Mouse (Mus musculus) kidney, postnatal 0 days (tissue): ENCODE measurements around the gene Sh3gl2. TPM values are rescaled to one million over a fixed set of nuclear protein-coding genes. Genes with fewer than 3 reads are reported as not detected.

Experiments
- ATAC-seq: fragments of 200-750 bp; cut with Nextera tagmentation; replicated peaks from 2 replicates; pipeline ENCODE4 v1.8.0; 2017; ENCODE audit warnings: low read depth, moderate number of reproducible peaks, moderate TSS enrichment, moderate library complexity; ENCODE audit not compliant: low FRiP score
- DNase-seq: peaks from one replicate; pipeline ENCODE4 v3.0.0-alpha.2; 2016; ENCODE audit warnings: low spot score
- H3K27ac ChIP-seq: fragments of 300-500 bp; sonication (generic); 2 replicates; pipeline ENCODE4 v1.5.1; 2014; ENCODE audit warnings: mild to moderate bottlenecking
- H3K27me3 ChIP-seq: fragments of 300-500 bp; sonication (generic); 2 replicates; pipeline ENCODE4 v1.6.1; 2014; ENCODE audit warnings: low read length, mixed read lengths; ENCODE audit not compliant: insufficient read depth
- H3K36me3 ChIP-seq: fragments of 300-500 bp; sonication (generic); 2 replicates; pipeline ENCODE4 v1.6.1; 2014; ENCODE audit warnings: low read length, mixed read lengths; ENCODE audit not compliant: insufficient read depth
- H3K4me1 ChIP-seq: fragments of 300-500 bp; sonication (generic); replicated peaks from 2 replicates; pipeline ENCODE4 v1.6.1; 2014; ENCODE audit warnings: antibody characterized with exemption, low read length, mixed read lengths; ENCODE audit not compliant: insufficient read depth
- H3K4me2 ChIP-seq: fragments of 300-500 bp; sonication (generic); 2 replicates; pipeline ENCODE4 v1.6.1; 2014; ENCODE audit warnings: mild to moderate bottlenecking, low read length, moderate library complexity, mixed read lengths
- H3K4me3 ChIP-seq: fragments of 300-500 bp; sonication (generic); replicated peaks from 2 replicates; pipeline ENCODE4 v1.5.1; 2014; ENCODE audit warnings: low read depth, low read length
- H3K9ac ChIP-seq: fragments of 300-500 bp; sonication (generic); 2 replicates; pipeline ENCODE4 v1.6.1; 2014; ENCODE audit warnings: low read depth, low read length
- H3K9me3 ChIP-seq: fragments of 300-500 bp; sonication (generic); replicated peaks from 2 replicates; pipeline ENCODE4 v1.6.1; 2016; ENCODE audit warnings: low read length, inconsistent platforms, mixed read lengths
- CTCF ChIP-seq: IDR thresholded peaks from 2 replicates; pipeline ENCODE4 v1.5.1; 2016; ENCODE audit warnings: antibody characterized with exemption, low read depth, mild to moderate bottlenecking, moderate library complexity
- WGBS: fragments of 180-500 bp; shearing (Covaris S2); extraction: QIAGEN DNeasy Blood & Tissue Kit; methylation state at CpG from one replicate; pipeline ENCODE4 v1.1.7; 2014; 5-methylcytosine and 5-hydroxymethylcytosine counted together
- polyA plus RNA-seq: library from polyadenylated mRNA; unstranded; fragments of >200 nt; fragmentation: Nextera tagmentation; extraction: Ambion mirVana; gene quantifications from 2 replicates; pipeline ENCODE4 v1.2.1, GENCODE M21; 2015

The Sh3gl2 gene
- polyA plus RNA-seq, 1 experiment from 2014 or later: 22.1 TPM

DNA sequence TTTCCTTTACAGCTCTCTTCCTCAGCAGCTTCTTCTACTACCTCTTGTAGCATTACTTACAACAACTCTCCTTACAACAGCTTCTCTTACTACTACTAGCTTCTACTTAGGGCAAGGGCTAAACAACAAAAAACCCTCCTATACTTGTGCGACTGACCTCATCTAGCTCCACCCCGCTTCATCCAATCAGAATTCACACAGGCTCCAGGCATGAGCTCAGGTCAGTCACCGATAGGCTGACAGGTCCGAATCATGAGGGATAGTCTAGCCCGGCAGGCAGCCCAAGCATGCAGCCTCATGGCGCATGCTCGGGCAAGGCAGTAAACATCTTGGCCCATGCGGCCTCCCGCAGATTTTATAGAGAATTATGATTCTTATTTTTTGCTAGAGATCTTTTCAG lies 78.2 kb downstream of the Sh3gl2 start:
- H3K27ac ChIP-seq: no peak overlapping the region
- no peaks in the 10 kb centered on the region for H3K27me3 ChIP-seq
- 92% methylated on average over 9 of the region's 9 CpGs for WGBS
- H3K9me3 ChIP-seq: no peaks in the 10 kb centered on the region
- H3K36me3 ChIP-seq: no peaks in the 10 kb centered on the region
- ATAC-seq: no peak
- DNase-seq: no peak
- H3K4me1 ChIP-seq: no peaks in the 10 kb centered on the region
- no peak overlapping the region for H3K9ac ChIP-seq
- no peak for TF ChIP-seq CTCF
- H3K4me2 ChIP-seq: no peak overlapping the region
- H3K4me3 ChIP-seq: no peak overlapping the region

DNA sequence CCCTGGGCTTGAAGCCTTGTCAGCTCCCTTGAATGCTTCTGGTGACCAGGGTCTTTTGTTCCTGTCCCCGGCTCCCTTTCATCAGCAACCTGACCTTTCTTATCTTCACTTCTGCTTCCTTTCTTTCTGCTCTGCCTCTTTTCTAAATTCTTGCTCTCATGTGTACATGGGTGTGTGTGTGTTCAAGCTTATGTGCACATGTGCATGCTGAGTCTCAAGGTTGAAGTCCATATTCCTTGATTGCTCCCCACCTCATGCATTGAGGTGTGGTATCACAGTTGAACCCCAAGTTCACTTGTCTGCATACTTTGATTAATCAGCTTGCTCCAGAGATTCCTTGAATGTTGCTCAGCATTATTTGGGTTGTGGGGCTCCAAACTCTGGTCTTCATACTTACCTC lies 85.1 kb downstream of the Sh3gl2 start:
- no peaks in the 10 kb centered on the region for H3K36me3 ChIP-seq
- H3K9me3 ChIP-seq: no peaks in the 10 kb centered on the region
- DNase-seq (no peak), ATAC-seq (no peak)
- 73% methylated on average over 1 of the region's 1 CpGs for WGBS
- no peaks in the 10 kb centered on the region for H3K4me1 ChIP-seq
- H3K4me2 ChIP-seq: no peak overlapping the region
- no peak overlapping the region for H3K4me3 ChIP-seq
- H3K27me3 ChIP-seq: no peaks in the 10 kb centered on the region
- no peak overlapping the region for H3K9ac ChIP-seq
- no peak overlapping the region for H3K27ac ChIP-seq
- TF ChIP-seq CTCF: no peak

DNA sequence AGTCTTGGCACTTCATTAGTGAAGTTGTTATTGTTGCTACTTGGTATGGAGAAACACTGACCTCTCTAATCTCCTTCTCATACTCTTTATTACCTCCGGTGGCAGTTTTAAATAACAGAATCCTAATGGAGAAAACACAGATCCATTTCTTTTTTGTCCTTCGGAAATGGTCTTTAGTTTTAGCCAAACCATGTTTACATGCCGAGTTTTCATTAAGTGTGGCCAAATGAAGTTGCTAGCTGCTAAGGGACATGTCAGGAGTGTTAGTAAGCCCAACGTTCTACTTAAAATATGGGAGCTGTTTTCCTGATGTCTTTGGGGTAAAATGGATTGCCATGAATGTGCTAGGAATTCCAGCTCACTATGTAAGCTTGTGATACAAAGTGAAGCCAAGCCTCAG lies 86.4 kb downstream of the Sh3gl2 start:
- peak; percentile 58 for DNase-seq
- no peak for TF ChIP-seq CTCF
- H3K4me3 ChIP-seq: no peak overlapping the region
- no peak overlapping the region for H3K9ac ChIP-seq
- no peaks in the 10 kb centered on the region for H3K4me1 ChIP-seq
- no peak overlapping the region for H3K4me2 ChIP-seq
- no peaks in the 10 kb centered on the region for H3K27me3 ChIP-seq
- H3K36me3 ChIP-seq: no peaks in the 10 kb centered on the region
- no peak for ATAC-seq
- H3K9me3 ChIP-seq: no peaks in the 10 kb centered on the region
- no peak overlapping the region for H3K27ac ChIP-seq
- 47% methylated on average over 4 of the region's 4 CpGs for WGBS

- no peak overlapping the region for H3K9ac ChIP-seq
- DNase-seq: no peak
- no peak for TF ChIP-seq CTCF
- H3K27me3 ChIP-seq: no peaks in the 10 kb centered on the region
- no peak overlapping the region for H3K4me2 ChIP-seq
- ATAC-seq: no peak
- H3K27ac ChIP-seq: no peak overlapping the region
- no peaks in the 10 kb centered on the region for H3K36me3 ChIP-seq
- H3K9me3 ChIP-seq: no peaks in the 10 kb centered on the region
- no peak overlapping the region for H3K4me3 ChIP-seq
- H3K4me1 ChIP-seq: no peaks in the 10 kb centered on the region
- 82% methylated on average over 3 of the region's 3 CpGs for WGBS
Observed at GRCm38 (mm10) chr4:85293368-85293767, 88.4 kb downstream of the Sh3gl2 start.

DNA sequence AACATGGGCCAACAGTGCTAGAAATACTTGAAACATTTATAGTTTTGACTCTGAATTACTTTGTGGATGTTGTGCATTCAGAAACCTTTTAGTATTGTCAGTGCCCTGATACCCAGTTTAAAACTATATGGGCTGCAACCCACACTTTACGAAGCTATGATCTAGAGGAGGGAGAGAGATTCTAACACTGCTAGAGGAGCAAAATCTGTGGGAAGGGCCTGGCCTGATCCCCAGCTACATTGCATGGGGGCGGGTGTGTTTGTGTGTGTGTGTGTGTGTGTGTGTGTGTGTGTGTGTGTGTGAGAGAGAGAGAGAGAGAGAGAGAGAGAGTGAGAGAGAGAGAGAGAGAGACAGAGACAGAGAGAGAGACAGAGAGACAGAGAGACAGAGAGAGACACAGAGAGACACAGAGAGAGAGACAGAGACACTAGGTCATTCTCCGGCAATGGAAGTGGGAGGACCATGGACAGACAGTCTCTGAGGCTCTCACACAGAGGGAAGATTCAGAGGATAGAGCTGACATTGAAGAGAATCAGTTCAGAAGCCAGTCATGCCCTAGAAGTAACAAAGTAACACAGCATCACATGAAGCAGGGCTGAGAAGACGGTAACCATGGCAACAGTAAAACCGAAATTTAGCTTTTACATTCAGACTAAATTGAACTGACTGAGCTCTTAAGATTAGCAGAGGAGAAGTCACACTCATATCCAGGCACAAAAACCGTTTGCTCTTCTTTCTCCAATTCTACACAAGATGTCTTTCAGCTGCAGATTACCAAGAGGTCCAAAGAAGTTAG lies 95.9 kb downstream of the Sh3gl2 start:
- no peak for DNase-seq
- H3K4me3 ChIP-seq: no peak overlapping the region
- H3K4me2 ChIP-seq: no peak overlapping the region
- no peak for TF ChIP-seq CTCF
- 89% methylated on average over 6 of the region's 6 CpGs for WGBS
- H3K36me3 ChIP-seq: no peaks in the 10 kb centered on the region
- H3K27ac ChIP-seq: no peak overlapping the region
- H3K9me3 ChIP-seq: no peaks in the 10 kb centered on the region
- no peak overlapping the region for H3K9ac ChIP-seq
- ATAC-seq: no peak
- no peaks in the 10 kb centered on the region for H3K4me1 ChIP-seq
- no peaks in the 10 kb centered on the region for H3K27me3 ChIP-seq

- ATAC-seq: no peak
- 0 out of 2 replicates have a peak overlapping the region, but pooled peaks have one; percentile 1 for H3K27ac ChIP-seq
- 43% methylated on average over 7 of the region's 7 CpGs for WGBS
Observed at GRCm38 (mm10) chr4:85305912-85306573, 101.1 kb downstream of the Sh3gl2 start.

More at GRCm38 (mm10) chr4:85305912-85306573, 101.1 kb downstream of the Sh3gl2 start:
- no peak for TF ChIP-seq CTCF
- H3K4me3 ChIP-seq: no peak overlapping the region
- H3K36me3 ChIP-seq: no peaks in the 10 kb centered on the region
- no peaks in the 10 kb centered on the region for H3K4me1 ChIP-seq
- DNase-seq: peak; percentile 60
- no peak overlapping the region for H3K9ac ChIP-seq
- no peak overlapping the region for H3K4me2 ChIP-seq
- H3K27me3 ChIP-seq: no peaks in the 10 kb centered on the region
- no peaks in the 10 kb centered on the region for H3K9me3 ChIP-seq
